Mouse (Mus musculus) heart, adult 9 months (tissue): ENCODE results near the gene Nit1.
"Not testable (repeated sequence)": the region's sequence is repeated elsewhere in the genome, so short reads cannot be mapped to it uniquely, and the experiment has no call there.

Source experiments
- DNase-seq, 2 experiments: peaks; one replicate each; pipeline ENCODE4 v3.0.0; 2022; ENCODE audit warnings: low spot score in 2 of 2

Gene Nit1

GRCm38 (mm10) chr1:171355812-171356340 is 10.4 kb upstream of the Nit1 start:
- DNase-seq, result no peak

- DNase-seq, result no peak
These were observed 3.8 kb upstream of the Nit1 start for GRCm38 (mm10) chr1:171349210-171349609.

- DNase-seq, result no peak
These were observed 3.2 kb upstream of the Nit1 start for GRCm38 (mm10) chr1:171348665-171349064.

- no peak for DNase-seq
These were observed 627 bp upstream of the Nit1 start for GRCm38 (mm10) chr1:171346095-171346450.

- DNase-seq, result no peak
These were observed 731 bp downstream of the Nit1 start for GRCm38 (mm10) chr1:171344715-171345114.

GRCm38 (mm10) chr1:171343922-171344677 is 1.3 kb downstream of the Nit1 start:
- DNase-seq, result peak in 1 of 2 experiments; percentile 27

- no peak for DNase-seq
These were observed 2.9 kb downstream of the Nit1 start for GRCm38 (mm10) chr1:171342262-171343207.

GRCm38 (mm10) chr1:171330216-171330560 is 15.3 kb downstream of the Nit1 start:
- peak in 1 of 2 experiments; percentile 37 for DNase-seq

- DNase-seq, result peak in 1 of 2 experiments; percentile 26
These were observed 15.8 kb downstream of the Nit1 start for GRCm38 (mm10) chr1:171329433-171330215.

- peak; percentile 95 for DNase-seq
These were observed 16.5 kb downstream of the Nit1 start, which contains the start of gene Dedd for GRCm38 (mm10) chr1:171328839-171329432. Dedd (plus strand) TSS chr1:171329145.

- no peak for DNase-seq
These were observed 17.2 kb downstream of the Nit1 start for GRCm38 (mm10) chr1:171328244-171328643.

- not testable (repeated sequence) for DNase-seq
These were observed 18.9 kb downstream of the Nit1 start for GRCm38 (mm10) chr1:171326588-171326987.

- DNase-seq, result no peak
These were observed 19.9 kb downstream of the Nit1 start for GRCm38 (mm10) chr1:171325571-171325970.

GRCm38 (mm10) chr1:171322012-171322411 is 23.4 kb downstream of the Nit1 start:
- DNase-seq, result no peak

- no peak for DNase-seq
These were observed 24.0 kb downstream of the Nit1 start for GRCm38 (mm10) chr1:171321415-171321814.

GRCm38 (mm10) chr1:171320151-171320550 is 25.3 kb downstream of the Nit1 start:
- no peak for DNase-seq

- DNase-seq, result no peak
These were observed 25.7 kb downstream of the Nit1 start for GRCm38 (mm10) chr1:171319748-171320147.

- no peak for DNase-seq
These were observed 36.1 kb downstream of the Nit1 start for GRCm38 (mm10) chr1:171309321-171309720.

GRCm38 (mm10) chr1:171306157-171306556 is 39.3 kb downstream of the Nit1 start:
- DNase-seq, result not testable (repeated sequence)

GRCm38 (mm10) chr1:171298226-171298625 is 47.2 kb downstream of the Nit1 start:
- DNase-seq, result no peak

- no peak for DNase-seq
These were observed 50.4 kb downstream of the Nit1 start for GRCm38 (mm10) chr1:171295063-171295402.
